In the genomic region with DNA sequence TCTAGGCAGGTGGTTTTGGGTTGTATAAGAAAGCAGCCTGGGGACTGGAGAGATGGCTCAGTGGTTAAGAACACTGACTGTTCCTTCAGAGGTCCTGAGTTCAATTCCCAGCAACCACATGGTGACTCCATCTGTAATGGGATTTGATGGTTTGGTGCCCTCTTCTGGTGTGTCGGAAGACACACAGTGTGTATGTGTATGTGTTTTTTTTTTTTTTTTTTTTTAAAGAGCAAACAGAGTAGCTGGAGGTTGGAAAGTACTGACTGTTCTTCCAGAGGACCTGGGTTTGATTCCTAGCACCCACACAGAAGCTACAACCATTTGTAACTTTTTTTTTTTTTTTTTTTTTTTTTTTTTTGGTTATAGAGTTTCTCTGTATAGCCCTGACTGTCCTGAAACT, we compare ENCODE assay signal across 22 mouse cellular contexts. TPM values are rescaled to one million over a fixed set of nuclear protein-coding genes. Genes with fewer than 3 reads are reported as not detected.
DNase-seq lines count a peak whose midpoint lies in the region; ATAC-seq and TF ChIP-seq lines count a peak whose summit lies in the region.
"Had no signal": no experiment of that assay in that cellular context is flagged by ENCODE, and none has a peak within 500 bp of the region (broad histone marks: within the 10 kb centered on the region; RNA-seq: fewer than 3 reads in every experiment).

No protein-coding gene starts in this region.

- H3K79me2 ChIP-seq in CH12.LX (replicated peaks; ENCODE audit: control insufficient read depth, extremely low read depth, insufficient read depth, poor library complexity, severe bottlenecking): peaks cover 2% of the 10 kb centered on the region; the same call in 1 of the 2 replicates

- WGBS in liver, embryonic 15.5 days (ENCODE audit: insufficient replicate concordance): 96% methylated on average over 1 of the region's 1 CpGs

- H3K4me1 ChIP-seq in CH12.LX (ENCODE audit: control insufficient read depth in 1 of 2, insufficient read depth in 2 of 2) (peaks cover 6 to 21% of the 10 kb centered on the region in 2 experiments; a peak in 3 of 4 replicates), E14TG2a.4 (replicated peaks; ENCODE audit: low read depth, low read length) (peaks cover 4% of the 10 kb centered on the region)
- H3K4me1 ChIP-seq in liver, embryonic 15.5 days (replicated peaks): peaks cover 94% of the 10 kb centered on the region
- H3K4me1 ChIP-seq: midbrain, embryonic 13.5 days had no signal

- H3K27me3 ChIP-seq in CH12.LX (replicated peaks) (no peaks in the 10 kb centered on the region), E14TG2a.4 (ENCODE audit: insufficient read depth, low read length) (no peaks in the 10 kb centered on the region)
- no peaks in the 10 kb centered on the region for H3K27me3 ChIP-seq in liver, embryonic 15.5 days
- H3K27me3 ChIP-seq: heart, embryonic 15.5 days; megakaryocyte, embryonic 14.5 days; midbrain, embryonic 13.5 days had no signal

- no peaks in the 10 kb centered on the region for H3K9me3 ChIP-seq in CH12.LX (replicated peaks; ENCODE audit: low read length)
- H3K9me3 ChIP-seq in E14TG2a.4 (ENCODE audit: low read length): no peaks in the 10 kb centered on the region
- H3K9me3 ChIP-seq in liver, embryonic 15.5 days (replicated peaks): no peaks in the 10 kb centered on the region
- H3K9me3 ChIP-seq: heart, embryonic 10.5 days; heart, embryonic 15.5 days; megakaryocyte, embryonic 14.5 days; midbrain, embryonic 13.5 days had no signal

- TF ChIP-seq EP300 in CH12.LX (IDR thresholded peaks at IDR 0.05; ENCODE audit: low read length): no peak

- peak; percentile 50 for TF ChIP-seq CTCF in layer of hippocampus, adult 2 months (conservative IDR thresholded peaks at IDR 0.05)
- TF ChIP-seq CTCF in CH12.LX (conservative IDR thresholded peaks at IDR 0.05 in 1 of 2, IDR thresholded peaks at IDR 0.05 in 1 of 2; ENCODE audit: low read depth in 2 of 2, low read length in 2 of 2) (peak in 1 of 2 experiments; percentile 33; a peak in 1 of 4 replicates), E14TG2a.4 (conservative IDR thresholded peaks at IDR 0.05; ENCODE audit: low read length) (0 out of 2 replicates have a peak, but pooled peaks have one; percentile 9)

- H3K4me3 ChIP-seq in layer of hippocampus, adult 2 months: no peak overlapping the region
- H3K4me3 ChIP-seq in CH12.LX (replicated peaks in 1 of 3; ENCODE audit: low read depth in 2 of 3, low read length in 2 of 3, poor library complexity in 1 of 3): no peak overlapping the region
- no peak overlapping the region for H3K4me3 ChIP-seq in E14TG2a.4 (replicated peaks; ENCODE audit: low read length)
- H3K4me3 ChIP-seq in liver, embryonic 15.5 days (replicated peaks): no peak overlapping the region
- H3K4me3 ChIP-seq: heart, embryonic 10.5 days; heart, embryonic 15.5 days; megakaryocyte, embryonic 14.5 days; midbrain, embryonic 13.5 days had no signal

- no peak overlapping the region for H3K9ac ChIP-seq in CH12.LX (ENCODE audit: insufficient read depth, low read depth)
- H3K9ac ChIP-seq in liver, embryonic 15.5 days: no peak overlapping the region
- H3K9ac ChIP-seq: heart, embryonic 15.5 days; midbrain, embryonic 13.5 days had no signal

- no peak for DNase-seq in layer of hippocampus, adult 2 months (ENCODE audit: low spot score in 2 of 2)
- DNase-seq in layer of hippocampus, postnatal 10 days (ENCODE audit: low spot score in 2 of 2): no peak
- no peak for DNase-seq in CH12.LX (ENCODE audit: extremely low read depth)
- DNase-seq in B cell, adult 2 months: no peak
- DNase-seq: adrenal gland, adult 8-10 months; cerebellum, adult 2 months; cerebellum, postnatal 14 days; gastrocnemius, postnatal 14 days; heart, adult 11 months; kidney, adult 8-10 months; kidney, postnatal 10 days; lung, postnatal 36 days; thymus, postnatal 14 days had no signal

- TF ChIP-seq POLR2A in CH12.LX (IDR thresholded peaks at IDR 0.05; ENCODE audit: low read depth, low read length): no peak

- dilution Hi-C loops in CH12.LX (cut with MboI; ENCODE audit: extremely low pct_ligation_motif_present, extremely low pct_unique_long_range_greater_than_20kb, low sequenced_read_pairs): no loop called here

- TF ChIP-seq RAD21 in CH12.LX (IDR thresholded peaks at IDR 0.05; ENCODE audit: low read depth, low read length): peak; percentile 1

- H3K36me3 ChIP-seq in CH12.LX (replicated peaks in 1 of 2; ENCODE audit: control insufficient read depth in 1 of 2, insufficient read depth in 1 of 2, low read length in 1 of 2) (peaks cover 0 to 16% of the 10 kb centered on the region in 2 experiments), E14TG2a.4 (ENCODE audit: insufficient read depth, low read length) (no peaks in the 10 kb centered on the region)
- peaks cover 33% of the 10 kb centered on the region for H3K36me3 ChIP-seq in liver, embryonic 15.5 days (replicated peaks)
- H3K36me3 ChIP-seq: heart, embryonic 15.5 days had no signal

- in situ Hi-C loops in CH12.LX (cut with MboI; ENCODE audit: low pct_ligation_motif_present, low pct_unique_long_range_greater_than_20kb, low sequenced_read_pairs): no loop called here

- no peak for ATAC-seq in liver, embryonic 15.5 days (ENCODE audit: insufficient read depth)
- no peak for ATAC-seq in monocyte, adult 5-6 weeks (replicated peaks; ENCODE audit: insufficient number of reproducible peaks, low FRiP score, low TSS enrichment, poor library complexity, severe bottlenecking)
- ATAC-seq: activated CD4-positive, CD25-positive, alpha-beta regulatory T cell, adult 4 months; hindbrain, embryonic 16.5 days; midbrain, embryonic 13.5 days had no signal

- no peak overlapping the region for H3K4me2 ChIP-seq in CH12.LX (ENCODE audit: insufficient read depth, low read depth, poor library complexity, severe bottlenecking)
- H3K4me2 ChIP-seq in liver, embryonic 15.5 days: no peak overlapping the region
- H3K4me2 ChIP-seq: heart, embryonic 15.5 days; midbrain, embryonic 13.5 days had no signal

- no peak overlapping the region for H3K27ac ChIP-seq in layer of hippocampus, adult 2 months
- no peak overlapping the region for H3K27ac ChIP-seq in CH12.LX (ENCODE audit: insufficient read depth, low read depth)
- H3K27ac ChIP-seq in liver, embryonic 15.5 days (replicated peaks): peak overlapping the region; percentile 98
- H3K27ac ChIP-seq: heart, embryonic 10.5 days; heart, embryonic 15.5 days; midbrain, embryonic 13.5 days had no signal

TF ChIP-seq in CH12.LX, 34 proteins besides CTCF, POLR2A, EP300 and RAD21:
- TF ChIP-seq UBTF (IDR thresholded peaks at IDR 0.05; ENCODE audit: low read depth, low read length): no peak
- peak; percentile 82 for TF ChIP-seq ZNF384 (IDR thresholded peaks at IDR 0.05; ENCODE audit: low read depth, low read length)

RNA-seq across cellular contexts. Expression of gene Hectd4, which starts 12.8 kb away (rescaled TPM):
- 100 to 1,000 TPM; 170 to 175 TPM for total RNA-seq in layer of hippocampus, adult 2 months (2021)
- total RNA-seq in layer of hippocampus, postnatal 10 days (2021): 100 to 1,000 TPM; 190 to 212 TPM
- total RNA-seq in CH12.LX (2012; rRNA removed): 6.8 and 7.8 TPM in 2 replicates
- total RNA-seq in CH12.LX (2014; rRNA removed): 0.89 and 2.1 TPM in 2 replicates
- 4.3 and 6.0 TPM in 2 replicates for polyA plus RNA-seq in CH12.LX (2012; ENCODE audit: insufficient read length, low read depth)
- 10.1 and 12.0 TPM in 2 replicates for polyA plus RNA-seq in liver, embryonic 15.5 days (2015; fragmentation: Nextera tagmentation; extraction: Ambion mirVana)
- total RNA-seq in monocyte, adult 5-6 weeks (2017): 9.9 to 34.1 TPM (median 19.9 TPM) in 3 replicates

RNA-seq across cellular contexts. Expression of gene Rpl6, which starts 28.5 kb away (rescaled TPM):
- total RNA-seq in layer of hippocampus, adult 2 months (2021): 100 to 1,000 TPM; 472 to 483 TPM
- 100 to 1,000 TPM; 520 to 542 TPM for total RNA-seq in layer of hippocampus, postnatal 10 days (2021)
- total RNA-seq in CH12.LX (2012; rRNA removed): 2,694 and 2,801 TPM in 2 replicates
- 2,433 and 2,576 TPM in 2 replicates for total RNA-seq in CH12.LX (2014; rRNA removed)
- 2,607 and 2,835 TPM in 2 replicates for polyA plus RNA-seq in CH12.LX (2012; ENCODE audit: insufficient read length, low read depth)
- 294 and 338 TPM in 2 replicates for polyA plus RNA-seq in liver, embryonic 15.5 days (2015; fragmentation: Nextera tagmentation; extraction: Ambion mirVana)
- total RNA-seq in monocyte, adult 5-6 weeks (2017): 599 to 801 TPM (median 613 TPM) in 3 replicates

RNA-seq across cellular contexts. Expression of gene Ptpn11, which starts 41.6 kb away (rescaled TPM):
- total RNA-seq in layer of hippocampus, adult 2 months (2021): 10 to 100 TPM; 94.9 to 97.9 TPM
- total RNA-seq in layer of hippocampus, postnatal 10 days (2021): 10 to 100 TPM; 78.1 to 82.4 TPM
- total RNA-seq in CH12.LX (2012; rRNA removed): 44.6 and 52.2 TPM in 2 replicates
- total RNA-seq in CH12.LX (2014; rRNA removed): 29.4 and 33.2 TPM in 2 replicates
- polyA plus RNA-seq in CH12.LX (2012; ENCODE audit: insufficient read length, low read depth): 62.1 and 62.8 TPM in 2 replicates
- 9.1 and 9.2 TPM in 2 replicates for polyA plus RNA-seq in liver, embryonic 15.5 days (2015; fragmentation: Nextera tagmentation; extraction: Ambion mirVana)
- total RNA-seq in monocyte, adult 5-6 weeks (2017): 59.8 to 88.9 TPM (median 78.3 TPM) in 3 replicates
